Mouse (Mus musculus) adrenal gland, adult 8-10 months (tissue): ENCODE data around the gene Mical2. TPM values are rescaled to one million over a fixed set of nuclear protein-coding genes. Genes with fewer than 3 reads are reported as not detected.

ENCODE experiments used
- DNase-seq: peaks from one replicate; pipeline ENCODE4 v3.0.0; 2022
- total RNA-seq, 4 experiments: library from RNA; stranded (reverse); gene quantifications; 2 replicates each; pipeline ENCODE4 v1.2.4; 2022

Gene Mical2
- total RNA-seq, 4 experiments from 2014 or later = 7.7 to 16.3 (median 10.9) TPM

DNA sequence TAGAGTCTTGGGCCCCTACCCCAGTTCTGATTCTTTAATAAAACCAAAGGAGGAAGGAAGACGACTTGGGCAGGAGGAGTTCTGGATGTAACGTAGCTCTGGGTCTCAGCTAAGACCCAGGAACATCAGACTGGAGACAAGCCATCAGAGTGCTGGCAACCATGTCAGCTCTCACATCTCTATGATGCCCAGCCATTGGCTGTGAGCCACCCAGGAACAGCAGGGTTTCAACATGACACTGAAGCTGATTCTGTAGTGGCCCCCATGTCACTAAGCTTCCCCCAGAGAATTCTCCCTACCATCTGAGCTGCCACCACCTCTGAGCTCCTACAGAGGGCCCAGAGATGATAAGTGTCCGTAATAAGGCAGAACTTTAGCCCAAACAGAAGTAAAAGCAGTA is 184.3 kb downstream of the Mical2 start:
- no peak for DNase-seq

DNA sequence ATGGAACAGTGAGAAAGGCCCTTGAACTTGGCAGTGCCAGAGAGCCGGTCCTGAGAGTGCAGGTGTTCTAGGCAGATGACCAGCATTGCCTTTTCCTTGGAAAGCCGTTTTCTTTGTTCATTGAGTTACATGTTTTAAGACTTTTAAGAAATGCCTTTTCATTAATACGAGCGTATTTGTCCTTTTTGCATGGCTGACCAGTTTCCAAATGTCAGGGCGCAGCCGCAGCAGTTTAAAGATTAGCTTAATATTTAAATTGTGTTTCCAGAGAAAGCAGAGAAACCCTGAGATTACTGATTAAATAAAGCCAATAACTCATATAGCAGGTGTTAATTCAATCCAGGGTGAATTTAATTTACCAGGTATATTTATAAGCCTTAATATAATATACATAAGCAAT is 187.6 kb downstream of the Mical2 start:
- no peak for DNase-seq

GRCm38 (mm10) chr7:112416058-112416526 is 190.4 kb downstream of the Mical2 start:
- no peak for DNase-seq

GRCm38 (mm10) chr7:112416730-112417513 is 191.3 kb downstream of the Mical2 start:
- no peak for DNase-seq

DNA sequence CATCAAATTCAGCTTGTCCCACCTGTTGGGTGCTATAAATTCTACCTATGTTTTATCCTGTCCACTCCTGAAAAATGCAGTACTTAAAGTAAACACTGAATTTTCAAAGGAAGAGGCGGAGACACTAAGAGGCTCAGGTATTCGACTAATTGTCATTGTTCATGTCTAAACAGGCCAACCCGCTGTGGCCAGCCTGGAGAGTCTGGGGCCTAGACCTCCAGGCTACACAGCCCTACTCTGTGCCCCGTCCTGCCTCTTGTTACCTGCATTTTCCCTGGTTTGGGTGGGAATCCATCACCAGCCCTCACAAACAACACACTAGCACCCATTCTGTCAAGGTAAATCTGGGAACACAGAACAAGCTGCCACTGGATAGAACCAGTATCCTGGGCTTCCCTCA is 191.9 kb downstream of the Mical2 start:
- DNase-seq = no peak

DNA sequence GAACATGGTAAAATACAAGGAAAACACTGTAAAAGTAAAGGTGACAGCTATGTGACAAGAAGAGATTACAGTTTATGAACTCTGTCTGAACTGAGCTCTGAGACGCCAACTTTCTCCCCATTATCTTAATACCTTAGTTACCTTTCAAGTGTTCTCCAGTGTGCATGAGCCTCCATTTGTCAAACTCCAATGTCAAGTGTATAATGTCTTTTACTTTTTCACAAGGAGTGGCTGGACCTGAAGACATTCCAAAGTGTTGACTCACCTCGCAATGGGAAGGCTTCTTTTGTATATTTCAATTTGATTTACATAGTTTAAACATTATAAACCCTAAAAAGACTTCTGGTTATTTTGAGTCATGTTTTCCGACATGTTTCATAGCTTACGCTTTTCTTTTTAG is 197.8 kb downstream of the Mical2 start:
- DNase-seq = no peak

DNA sequence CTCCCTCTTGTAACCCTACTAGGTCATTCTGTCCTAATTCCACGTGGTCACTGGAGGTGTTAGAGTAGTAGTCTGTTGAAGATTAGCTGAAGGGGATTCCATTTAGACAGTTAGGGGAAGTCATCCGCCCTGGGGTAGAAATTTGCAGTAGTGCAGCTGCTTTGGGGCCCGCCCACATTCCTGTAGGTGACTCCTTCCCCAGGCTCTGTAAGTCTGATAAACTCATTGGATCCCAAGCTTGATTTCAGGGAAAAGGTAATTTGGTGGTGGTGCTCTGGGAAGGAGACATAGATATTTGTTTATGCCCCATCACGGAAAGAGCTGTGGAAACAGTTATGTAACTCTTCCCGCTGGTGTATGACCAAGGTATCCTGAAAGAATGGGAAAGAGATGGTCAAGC is 201.2 kb downstream of the Mical2 start:
- no peak for DNase-seq

DNA sequence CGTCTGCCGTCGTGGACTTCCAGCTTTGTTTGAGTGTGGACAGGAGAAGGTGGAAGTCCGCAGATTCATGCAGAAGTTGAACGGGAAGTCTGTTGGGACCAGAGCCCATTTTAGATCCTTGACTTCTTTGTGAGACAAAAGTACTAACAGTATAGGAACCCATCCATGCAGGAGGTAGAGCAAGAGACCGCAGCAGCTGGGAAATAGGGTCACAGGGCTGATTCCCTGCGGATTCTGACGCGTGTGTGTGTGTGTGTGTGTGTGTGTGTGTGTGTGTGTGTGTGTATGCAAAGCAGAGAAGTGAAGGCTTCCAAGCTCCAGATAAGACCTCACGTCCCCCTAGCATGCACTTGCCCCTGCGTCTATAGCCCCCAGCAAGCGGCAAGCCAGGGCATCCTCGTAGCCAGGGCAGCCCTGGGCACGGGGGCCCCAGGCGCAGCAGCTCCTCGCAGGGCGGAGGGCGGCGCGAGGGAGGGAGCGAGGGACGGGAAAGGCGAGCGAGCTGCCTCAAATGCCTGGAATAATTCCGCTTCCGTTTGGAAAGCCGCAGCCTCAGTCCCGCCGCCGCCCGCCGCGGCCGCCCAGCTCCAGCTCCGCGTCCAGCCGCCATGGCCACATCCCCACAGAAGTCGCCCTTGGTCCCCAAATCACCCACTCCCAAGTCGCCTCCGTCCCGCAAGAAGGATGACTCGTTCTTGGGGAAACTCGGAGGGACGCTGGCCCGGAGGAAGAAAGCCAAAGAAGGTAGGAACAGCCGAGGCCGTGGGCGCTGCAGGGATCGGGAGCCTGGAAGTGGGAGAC is 201.9 kb downstream of the Mical2 start, which contains the start of gene Parva:
Parva (plus strand) TSS at position 149 of the 801 bp plus-strand sequence.
- peak; percentile 58 for DNase-seq

- peak; percentile 90 for DNase-seq
Measured at GRCm38 (mm10) chr7:112428158-112428535, 202.5 kb downstream of the Mical2 start.

GRCm38 (mm10) chr7:112439846-112440245 is 214.2 kb downstream of the Mical2 start:
- no peak for DNase-seq

DNA sequence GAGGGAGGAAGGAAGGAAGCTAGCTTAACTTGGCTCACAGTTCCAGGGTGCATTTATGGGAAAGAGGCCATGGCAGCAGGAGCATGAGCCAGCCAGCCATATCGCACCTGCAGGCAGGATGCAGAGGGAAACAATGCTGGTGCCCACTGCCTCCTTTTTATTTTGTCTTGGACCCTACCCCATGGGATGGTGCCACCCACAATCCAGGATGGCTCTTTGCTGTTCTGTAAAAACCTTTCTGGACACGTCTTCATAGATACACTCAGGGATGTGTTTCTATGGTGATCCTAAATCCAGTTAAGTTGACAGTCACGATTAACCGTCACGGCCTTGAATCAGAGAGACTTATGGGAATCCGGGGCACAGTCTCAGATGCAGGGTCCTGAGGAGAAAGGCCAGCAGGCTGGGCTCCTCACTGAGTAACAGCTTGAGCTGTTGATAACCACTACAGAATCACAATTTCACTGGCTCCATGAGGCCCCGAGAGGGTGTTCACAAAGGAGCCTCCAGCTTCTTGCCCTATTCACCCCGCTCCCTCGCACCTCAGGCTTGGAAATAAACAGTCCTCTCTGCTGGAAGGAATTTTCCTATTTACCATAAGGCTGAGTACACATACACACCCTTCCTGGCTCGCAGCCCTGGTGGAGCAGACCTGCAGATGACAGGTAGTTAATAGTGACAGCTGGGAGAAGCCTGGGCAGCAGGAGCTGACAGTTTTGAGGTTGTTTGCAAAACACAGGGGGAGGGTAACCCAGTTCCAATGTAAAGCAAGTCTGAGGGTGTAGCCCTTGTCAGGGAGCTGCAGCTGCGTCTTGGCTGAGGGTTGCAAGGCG is 218.7 kb downstream of the Mical2 start:
- DNase-seq = no peak

DNA sequence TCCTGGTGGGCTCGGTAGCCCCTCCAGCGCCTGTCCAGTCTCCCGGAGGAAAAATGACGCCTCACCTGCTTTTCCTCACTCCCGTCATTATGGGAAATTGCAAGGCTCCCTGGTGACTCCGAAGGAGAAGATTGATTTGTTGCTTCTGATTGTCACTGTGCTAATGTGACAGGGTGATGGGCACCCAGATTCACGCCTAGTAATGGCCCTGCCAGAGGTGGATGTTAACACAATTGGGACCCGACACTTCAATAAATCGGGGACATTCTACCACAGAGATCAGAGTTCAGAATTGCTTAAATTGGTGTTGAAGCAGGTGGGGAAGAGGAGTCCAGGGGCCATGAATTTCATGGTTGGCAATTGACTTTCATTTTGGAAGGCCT is 219.3 kb downstream of the Mical2 start:
- no peak for DNase-seq

GRCm38 (mm10) chr7:112446498-112446897 is 220.8 kb downstream of the Mical2 start:
- DNase-seq = no peak

- no peak for DNase-seq
Measured at GRCm38 (mm10) chr7:112449954-112450700, 224.5 kb downstream of the Mical2 start.

DNA sequence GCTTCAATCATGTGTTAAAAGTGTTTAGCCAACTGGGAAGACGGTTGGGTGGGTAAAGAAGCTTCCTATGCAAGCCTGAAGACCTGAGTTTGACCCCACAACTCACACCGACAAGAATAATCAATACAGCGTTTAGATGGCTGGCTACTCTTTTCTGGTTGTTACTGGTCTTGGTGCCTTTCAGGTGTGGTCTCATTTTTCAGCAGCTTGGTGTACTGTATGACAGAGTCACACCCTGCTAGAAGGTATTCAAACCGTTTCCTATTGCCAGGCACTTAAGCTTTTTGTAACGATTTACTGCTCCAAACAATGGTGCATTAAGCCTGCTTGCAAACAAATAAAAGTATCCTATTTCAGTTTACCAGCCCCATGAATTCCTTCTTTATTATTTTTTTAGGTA is 226.8 kb downstream of the Mical2 start:
- no peak for DNase-seq

- peak; percentile 80 for DNase-seq
Measured at GRCm38 (mm10) chr7:112453805-112454214, 228.2 kb downstream of the Mical2 start.

GRCm38 (mm10) chr7:112454380-112454779 is 228.7 kb downstream of the Mical2 start:
- no peak for DNase-seq

GRCm38 (mm10) chr7:112454951-112455350 is 229.3 kb downstream of the Mical2 start:
- DNase-seq = no peak

- no peak for DNase-seq
Measured at GRCm38 (mm10) chr7:112455566-112456110, 230.0 kb downstream of the Mical2 start.

- DNase-seq = no peak
Measured at GRCm38 (mm10) chr7:112457373-112457772, 231.7 kb downstream of the Mical2 start.

DNA sequence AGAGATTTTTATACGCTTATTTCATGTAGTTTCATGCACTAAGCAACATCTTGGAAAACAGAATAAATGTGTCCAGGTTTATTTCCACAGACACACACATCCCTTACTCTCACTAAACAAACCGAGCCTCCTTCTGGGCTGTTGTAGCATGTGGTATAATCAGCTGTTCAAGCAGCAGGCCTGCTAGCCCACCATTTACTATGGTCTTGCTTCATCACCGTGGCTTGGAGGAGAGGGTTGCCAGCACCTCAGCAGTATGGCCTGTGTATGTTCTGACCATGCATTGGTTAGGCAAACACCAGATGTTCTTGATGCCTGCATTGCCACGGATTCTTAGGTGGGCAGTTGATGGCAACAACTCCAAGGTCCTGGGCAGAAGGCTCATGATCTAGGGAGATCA is 232.3 kb downstream of the Mical2 start:
- no peak for DNase-seq

DNA sequence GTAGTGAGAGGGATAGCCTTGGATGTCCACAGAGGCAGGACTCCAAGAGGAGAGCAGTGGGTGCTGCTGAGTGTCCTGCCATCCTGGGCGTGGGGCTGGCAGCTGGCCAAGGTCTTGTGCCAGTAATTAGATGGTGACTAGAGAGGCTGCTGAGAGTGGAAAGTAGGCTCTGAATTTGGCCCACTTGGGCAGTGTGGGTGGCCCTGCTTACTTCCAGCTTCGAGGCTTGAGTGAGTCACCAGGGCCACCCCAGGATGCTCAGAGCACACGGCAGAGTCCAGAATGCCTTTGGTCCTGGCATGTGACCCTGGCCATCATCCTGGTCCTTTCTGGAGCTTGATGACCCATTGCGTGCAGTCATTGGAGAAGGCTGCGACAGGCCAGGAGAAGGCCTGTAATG is 232.8 kb downstream of the Mical2 start:
- peak; percentile 63 for DNase-seq
